Mouse (Mus musculus) bone marrow macrophage, adult 2 months (primary cell): ENCODE data around the gene Scgb2b19. TPM values are rescaled to one million over a fixed set of nuclear protein-coding genes. Genes with fewer than 3 reads are reported as not detected.
"Not testable (repeated sequence)": the region's sequence is repeated elsewhere in the genome, so short reads cannot be mapped to it uniquely, and the experiment has no call there.

Experiments used
- H3K27ac ChIP-seq: 2 replicates; pipeline ENCODE4 v1.5.1; 2012; ENCODE audit warnings: low read depth, low read length; ENCODE audit not compliant: insufficient read depth
- H3K4me1 ChIP-seq: 2 replicates; pipeline ENCODE4 v1.6.1; 2012; ENCODE audit warnings: low read length; ENCODE audit not compliant: control insufficient read depth, insufficient read depth
- H3K4me3 ChIP-seq: 2 replicates; pipeline ENCODE4 v1.5.1; 2012; ENCODE audit warnings: mild to moderate bottlenecking, low read length, moderate library complexity; ENCODE audit not compliant: insufficient read depth
- polyA plus RNA-seq: library from polyadenylated mRNA; stranded (reverse); fragments of >200 nt; gene quantifications from 2 replicates; pipeline ENCODE4 v1.2.4, GENCODE M21; 2012; ENCODE audit not compliant: missing spikeins, insufficient read depth, insufficient read length

The Scgb2b19 gene
- polyA plus RNA-seq = not detected in 2 replicates

DNA sequence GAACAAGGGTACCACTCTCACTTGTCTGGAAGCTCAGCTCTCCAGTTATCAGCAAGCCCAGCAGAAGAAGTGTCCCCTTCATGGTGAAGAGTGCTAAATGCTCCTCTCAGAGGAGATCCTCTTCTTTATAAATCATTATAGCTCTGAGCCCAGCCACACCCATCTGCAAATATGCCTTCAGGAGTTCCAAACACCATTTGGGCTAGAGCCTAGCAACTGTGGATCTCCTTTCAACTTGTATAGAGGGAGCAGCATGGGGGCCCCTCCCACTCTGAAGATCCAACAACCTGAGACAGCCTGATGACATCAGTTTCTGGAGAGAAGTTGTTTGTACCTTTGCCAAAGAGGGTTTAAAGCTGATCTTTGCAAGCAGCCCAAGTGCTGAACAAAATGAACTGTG lies at the start of gene Scgb2b19:
Scgb2b19 (minus strand) TSS at position 101 of the 400 bp plus-strand sequence.
- H3K4me1 ChIP-seq, H3K27ac ChIP-seq, H3K4me3 ChIP-seq: not testable (repeated sequence)

DNA sequence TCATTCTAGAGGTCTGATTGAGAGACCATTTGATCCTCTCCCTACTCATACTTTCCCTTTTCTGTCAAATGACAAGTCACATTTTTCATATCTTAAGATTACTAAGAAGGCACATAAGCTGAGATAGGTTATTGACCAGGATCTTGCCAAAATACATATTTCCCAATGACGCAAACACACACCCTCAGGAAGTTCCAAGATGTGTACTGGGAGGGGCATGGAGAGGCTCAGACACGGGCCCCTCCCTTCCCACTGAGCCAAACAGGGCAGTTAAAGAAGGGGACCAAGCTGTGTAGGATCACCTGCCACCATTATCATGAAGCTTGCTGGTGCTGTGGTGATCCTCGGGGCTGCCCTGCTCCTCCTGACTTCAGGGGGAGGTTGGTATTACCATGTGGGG lies 6.9 kb upstream of the Scgb2b19 start, which contains the start of gene Scgb1b19:
Scgb1b19 (plus strand) TSS at position 301 of the 400 bp plus-strand sequence.
- not testable (repeated sequence) for H3K27ac ChIP-seq, H3K4me1 ChIP-seq

More for the DNA sequence above, 6.9 kb upstream of the Scgb2b19 start, which contains the start of gene Scgb1b19:
- H3K4me3 ChIP-seq = not testable (repeated sequence)

Other genes starting within 250 kb of the Scgb2b19 start
- gene Scgb2b17, start 223.8 kb downstream of the Scgb2b19 start, polyA plus RNA-seq = not detected in 2 replicates
- not detected in 2 replicates for gene Scgb1b17, start 216.9 kb downstream of the Scgb2b19 start, polyA plus RNA-seq
- gene Scgb2b18, start 106.5 kb downstream of the Scgb2b19 start, polyA plus RNA-seq = not detected in 2 replicates
- gene Scgb1b18, start 94.8 kb downstream of the Scgb2b19 start, polyA plus RNA-seq = not detected in 2 replicates
- not detected in 2 replicates for gene Scgb1b19, start 7.0 kb upstream of the Scgb2b19 start, polyA plus RNA-seq
- gene Scgb2b20, start 86.0 kb upstream of the Scgb2b19 start, polyA plus RNA-seq = not detected in 2 replicates
- gene Scgb1b20, start 92.9 kb upstream of the Scgb2b19 start, polyA plus RNA-seq = not detected in 2 replicates
- gene Scgb2b21, start 240.1 kb upstream of the Scgb2b19 start, polyA plus RNA-seq = not detected in 2 replicates